Mouse (Mus musculus): ENCODE data around the gene Rabgef1.

- no peak for TF ChIP-seq POLR2A (IDR thresholded peaks at IDR 0.05; ENCODE audit: borderline replicate concordance, control insufficient read depth, low read depth, low read length)
- no peak for TF ChIP-seq CTCF (IDR thresholded peaks at IDR 0.05; ENCODE audit: control insufficient read depth, insufficient read depth, low read length)
These were observed 25.9 kb downstream of the Rabgef1 start for GRCm38 (mm10) chr5:130197454-130197853.

All from bone marrow, adult 2 months (tissue).